Mouse (Mus musculus) adrenal gland, adult 2 months (tissue): ENCODE measurements around the gene Zc3hav1. TPM values are rescaled to one million over a fixed set of nuclear protein-coding genes. Genes with fewer than 3 reads are reported as not detected.
A peak's percentile ranks its signal among the peaks of the same experiment; 100 is the strongest.
"Not testable (repeated sequence)": the region's sequence is repeated elsewhere in the genome, so short reads cannot be mapped to it uniquely, and the experiment has no call there.

Source experiments
- DNase-seq: peaks from one replicate; pipeline ENCODE4 v3.0.0; 2021
- long read RNA-seq: library from polyadenylated mRNA; stranded (forward); transcript quantifications from one replicate; pipeline ENCODE4 v2.0.0, GENCODE M21; 2021
- polyA plus RNA-seq: library from polyadenylated mRNA; depleted of rRNA; stranded (reverse); fragments of >200 nt; gene quantifications from 2 replicates; pipeline ENCODE4 v1.2.3, GENCODE M21; 2012; rRNA removed
- total RNA-seq, 2 experiments: library from RNA; stranded (reverse); gene quantifications; 2 replicates each; pipeline ENCODE4 v1.2.3; 2021

Zc3hav1 gene
- total RNA-seq (10 to 100 TPM; 48.8 to 67.8 TPM), polyA plus RNA-seq (26.2 and 32.0 TPM in 2 replicates)
- long read RNA-seq, full-length matches to known transcripts, result 6 of 14 reads
- long read RNA-seq, partial matches to known transcripts, result 1 of 14 reads
- long read RNA-seq, other reads (novel, unspliced or antisense), result 7 of 14 reads

DNA sequence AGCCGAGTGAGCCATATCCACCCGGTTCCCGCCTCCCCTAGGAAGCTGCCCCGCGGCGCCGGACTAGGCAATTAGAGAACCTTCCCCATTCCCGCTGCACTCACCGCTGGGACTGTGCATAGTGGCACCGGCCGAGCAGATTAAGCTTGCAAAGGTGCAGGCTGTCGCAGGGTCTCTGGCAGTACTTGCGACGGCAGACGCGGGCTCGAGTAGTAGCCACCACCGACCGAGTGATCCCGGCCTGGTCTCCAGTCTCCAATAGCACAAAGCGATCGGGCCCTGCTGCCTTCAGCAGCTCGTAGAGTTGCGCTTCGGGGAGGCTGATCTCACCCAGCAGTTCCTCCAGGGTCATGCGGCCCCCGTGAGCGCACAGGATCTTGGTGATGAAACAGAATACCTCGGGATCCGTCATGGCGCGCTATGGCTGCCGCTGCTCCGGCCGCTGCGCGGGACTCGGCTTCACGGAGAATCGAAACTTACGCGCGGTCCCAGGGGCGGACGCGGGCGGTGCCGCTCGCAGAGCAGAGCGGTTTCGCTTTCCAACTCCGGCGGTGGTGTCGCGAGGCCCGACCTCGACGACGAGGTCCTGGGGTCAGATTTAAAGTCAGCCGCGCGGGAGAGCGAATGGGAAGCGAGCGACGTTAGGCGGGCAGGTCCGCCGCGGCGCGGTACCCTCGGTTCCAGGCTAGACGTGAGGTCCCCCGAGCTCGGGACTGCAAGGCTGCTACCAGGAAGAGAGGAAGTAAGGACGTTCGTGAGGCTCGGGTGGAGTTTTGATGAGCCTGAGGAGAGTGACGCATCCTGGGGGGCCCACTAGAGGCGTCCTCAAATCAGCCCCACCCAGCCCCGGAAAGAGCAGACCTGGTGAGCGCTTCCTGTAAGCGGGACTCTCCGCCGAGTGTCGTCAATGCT is at the start of gene Zc3hav1:
Zc3hav1 (minus strand) TSS at position 793 of the 912 bp plus-strand sequence.
- peak; percentile 93 for DNase-seq

DNA sequence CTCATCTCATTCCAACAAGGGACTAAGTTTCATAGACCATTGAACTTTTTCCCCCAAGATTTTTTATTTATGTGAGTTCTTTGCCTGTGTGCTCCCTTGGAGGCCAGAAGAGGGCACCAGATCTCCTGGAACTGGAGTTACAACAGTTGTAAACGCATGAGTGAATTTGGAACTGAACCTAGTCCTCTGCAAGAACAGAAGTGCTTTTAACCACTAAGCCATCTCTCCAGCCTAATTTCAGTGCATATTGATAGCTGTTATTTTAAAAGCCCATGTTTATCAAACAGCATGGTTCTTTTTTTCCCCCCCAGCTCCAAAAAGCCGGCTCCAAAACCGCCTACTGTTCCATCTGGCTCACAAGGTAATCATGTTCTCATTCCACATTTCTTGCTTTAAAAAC is 35.3 kb upstream of the Zc3hav1 start:
- DNase-seq, result no peak

DNA sequence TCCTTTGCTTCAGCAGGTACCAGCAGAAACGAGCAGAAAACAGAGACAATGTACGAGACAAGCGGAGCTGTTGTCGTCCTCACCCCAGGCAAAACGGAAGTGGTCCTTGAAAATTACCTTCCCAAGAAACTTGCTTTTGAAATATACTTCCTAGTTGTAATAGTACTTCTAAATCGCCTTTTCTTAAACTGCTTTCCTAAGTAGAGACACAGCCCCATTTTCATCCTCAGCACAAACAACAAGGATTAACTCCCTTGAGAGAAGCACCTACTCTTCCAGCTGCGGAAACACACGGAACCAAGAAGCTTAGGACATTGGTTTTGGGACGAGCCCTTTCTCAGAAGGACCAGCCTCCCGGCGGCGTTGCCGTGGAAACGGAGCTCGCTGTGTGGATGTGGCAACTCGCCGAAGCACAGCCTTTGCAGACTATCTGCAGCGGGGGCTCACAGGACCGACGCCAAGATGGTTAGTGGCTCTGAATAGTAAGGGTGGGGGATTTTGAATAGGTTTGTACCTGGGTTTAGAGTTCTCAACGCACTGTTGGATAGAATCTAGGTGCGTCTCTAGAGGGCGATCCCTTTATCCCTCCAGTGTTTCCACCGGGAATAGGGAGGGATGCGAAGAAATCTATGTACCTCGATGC is 26.8 kb upstream of the Zc3hav1 start, which contains the start of gene Ttc26:
Ttc26 (plus strand) TSS at position 341 of the 643 bp plus-strand sequence.
- DNase-seq, result peak; percentile 83

DNA sequence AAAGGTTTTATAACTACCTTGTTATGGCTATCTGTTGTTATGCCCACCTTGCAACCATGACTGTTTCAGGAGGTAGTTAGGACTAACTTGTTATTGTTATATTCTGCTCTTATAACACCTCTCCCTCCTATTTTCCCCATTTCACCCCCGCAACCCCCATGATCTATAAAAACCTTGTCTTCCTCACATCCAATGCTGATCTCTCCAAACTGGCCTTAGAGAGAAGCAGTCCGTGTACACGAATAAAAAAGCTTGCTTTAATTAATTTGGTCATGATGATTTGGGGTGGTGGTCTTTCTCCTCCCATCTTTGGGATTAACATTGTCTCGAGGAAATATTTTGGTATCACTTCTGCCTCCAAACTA is 26.3 kb upstream of the Zc3hav1 start:
- DNase-seq, result no peak

DNA sequence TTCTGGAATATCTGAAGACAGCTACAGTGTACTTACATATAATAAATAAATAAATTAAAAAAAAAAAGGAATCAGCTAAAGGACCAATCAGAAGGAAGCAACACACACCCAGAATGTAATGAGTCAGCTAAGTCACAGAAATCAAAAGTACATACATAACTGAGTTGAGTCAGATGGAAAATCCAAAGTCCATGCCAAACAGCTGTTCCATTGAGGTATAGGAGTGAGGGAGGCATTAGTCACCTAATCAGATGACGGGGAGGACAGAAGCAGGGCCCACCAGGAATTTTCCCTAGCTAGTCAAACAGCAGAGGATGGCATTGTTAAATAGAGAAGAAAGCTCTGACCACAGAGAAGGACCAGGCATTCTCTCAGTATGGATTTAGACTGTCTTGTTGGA is 19.9 kb upstream of the Zc3hav1 start:
- no peak for DNase-seq

DNA sequence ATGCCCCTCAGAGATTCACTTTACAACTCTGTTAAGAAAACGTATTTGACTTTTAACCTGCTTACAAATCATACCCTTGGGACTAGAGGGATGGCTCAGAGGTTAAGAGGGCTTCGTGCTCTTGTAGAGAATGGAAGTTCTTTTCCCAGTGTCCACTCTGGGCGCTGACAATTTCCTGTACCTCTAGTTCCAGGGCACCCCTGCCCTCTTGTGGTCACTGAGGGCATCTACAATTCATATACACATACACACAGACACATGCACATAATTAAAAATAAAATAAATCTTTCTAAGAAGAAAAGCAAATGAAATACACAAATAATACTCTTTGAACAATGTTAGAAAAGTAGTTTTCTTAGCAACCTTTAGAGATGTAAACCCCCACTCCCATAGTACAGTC is 15.5 kb upstream of the Zc3hav1 start:
- DNase-seq, result no peak

DNA sequence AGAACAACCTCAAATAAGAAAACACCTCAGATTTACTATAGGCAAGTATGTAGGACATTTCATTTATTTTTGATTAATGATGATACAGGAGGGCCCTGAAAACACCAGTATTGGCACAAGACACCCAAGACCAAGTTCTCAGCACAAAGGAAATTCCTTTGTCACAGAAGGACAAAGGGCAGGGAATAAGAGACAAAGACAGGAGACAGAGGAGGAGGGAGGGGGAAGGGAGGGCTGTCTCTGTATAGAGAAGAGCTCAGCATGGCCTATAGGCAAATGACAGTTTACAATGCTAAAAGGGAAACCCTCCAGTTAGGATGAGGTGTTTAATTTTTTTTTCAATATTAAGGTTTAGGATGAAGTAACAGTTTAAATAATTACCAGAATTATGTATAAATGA is 9.7 kb upstream of the Zc3hav1 start:
- DNase-seq, result no peak

DNA sequence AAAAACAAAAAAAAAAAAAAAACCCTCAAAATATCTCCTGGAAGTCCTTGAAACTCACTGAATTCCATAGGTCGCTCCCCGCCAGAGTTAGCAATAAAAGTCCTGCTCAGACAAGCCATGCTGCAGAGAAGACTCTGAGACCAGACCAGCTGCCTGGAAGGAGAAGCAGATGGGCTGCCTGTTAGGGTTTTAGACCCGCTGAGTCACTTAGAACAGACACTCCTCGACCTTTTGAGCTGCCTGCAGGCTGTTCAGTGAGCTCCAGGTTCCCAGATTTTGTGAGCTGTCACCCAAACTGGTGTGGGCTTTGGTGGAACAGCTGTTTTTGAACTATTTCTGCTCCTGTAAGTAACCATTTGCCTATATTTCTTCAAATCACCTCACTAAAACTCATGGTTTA is 9.0 kb upstream of the Zc3hav1 start:
- no peak for DNase-seq

DNA sequence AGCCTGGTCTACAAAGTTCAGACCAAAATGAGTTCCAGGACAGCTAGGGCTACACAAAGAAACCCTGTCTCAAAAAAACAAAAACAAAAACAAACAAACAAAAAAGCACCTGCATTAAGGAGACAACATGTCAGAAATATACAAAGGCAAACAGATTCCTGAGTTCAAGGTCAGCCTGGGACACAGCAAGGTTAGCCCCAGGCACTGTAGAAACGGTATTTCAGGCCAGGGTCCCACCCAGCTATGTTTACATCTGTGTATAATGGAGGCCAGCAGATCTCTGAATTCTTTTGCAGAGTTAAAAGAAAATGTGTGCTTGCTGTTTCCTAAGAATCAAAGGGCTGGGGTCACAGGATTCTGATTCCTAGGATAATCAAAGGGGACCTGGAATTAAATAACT is 7.5 kb upstream of the Zc3hav1 start:
- no peak for DNase-seq

DNA sequence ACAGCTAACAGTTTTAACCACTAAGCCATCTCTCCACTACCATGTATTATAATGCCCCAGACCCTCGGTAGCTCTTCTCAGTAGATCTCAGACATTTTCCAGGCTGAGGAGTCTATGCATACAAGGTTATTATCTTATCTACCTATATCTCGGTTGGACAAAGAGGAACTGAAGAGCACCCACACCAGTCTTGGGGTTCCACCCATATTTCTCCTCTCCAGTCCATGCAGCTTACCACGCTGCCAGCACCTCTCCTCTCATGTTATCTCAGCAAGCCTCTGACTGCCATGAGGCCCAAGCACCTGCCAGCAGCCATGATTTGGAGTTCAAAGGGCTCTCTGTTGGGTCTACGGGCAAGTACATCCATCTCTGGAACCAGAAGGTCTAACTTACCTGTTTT is 6.7 kb upstream of the Zc3hav1 start:
- DNase-seq, result no peak

DNA sequence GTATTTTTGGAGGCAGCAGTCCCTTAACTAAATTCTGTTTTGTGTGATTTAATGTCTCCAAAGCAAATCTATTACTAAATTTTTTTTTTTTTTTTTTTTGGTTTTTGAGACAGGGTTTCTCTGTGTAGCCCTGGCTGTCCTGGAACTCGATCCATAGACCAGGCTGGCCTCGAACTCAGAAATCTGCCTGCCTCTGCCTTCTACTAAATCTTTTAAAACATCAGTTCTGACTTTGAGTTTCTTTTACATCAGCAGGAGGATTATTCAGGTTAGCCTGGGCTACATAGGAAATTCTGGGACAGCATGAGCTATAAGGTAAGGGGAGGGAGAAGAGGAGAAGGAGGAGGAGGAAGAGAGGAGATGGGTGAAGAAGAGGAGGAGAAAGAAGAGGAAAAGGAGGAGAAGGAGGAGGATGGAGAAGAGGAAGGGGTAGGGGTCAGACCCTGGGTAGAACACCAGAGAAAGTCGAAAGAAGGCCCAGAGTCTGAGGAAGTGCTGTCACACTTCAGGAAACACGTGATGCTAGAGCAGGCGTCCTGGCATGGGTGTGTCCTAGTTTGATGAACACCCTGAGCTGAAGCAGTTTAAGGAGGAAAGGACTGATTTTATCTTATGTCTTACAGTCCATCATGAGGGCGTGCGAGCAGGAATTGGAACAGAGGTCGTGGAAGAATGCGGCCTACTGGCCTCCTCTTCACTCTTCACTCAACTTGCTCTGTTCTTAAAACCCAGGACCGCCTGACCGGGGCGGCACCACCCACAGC is 5.5 kb upstream of the Zc3hav1 start:
- DNase-seq, result no peak

DNA sequence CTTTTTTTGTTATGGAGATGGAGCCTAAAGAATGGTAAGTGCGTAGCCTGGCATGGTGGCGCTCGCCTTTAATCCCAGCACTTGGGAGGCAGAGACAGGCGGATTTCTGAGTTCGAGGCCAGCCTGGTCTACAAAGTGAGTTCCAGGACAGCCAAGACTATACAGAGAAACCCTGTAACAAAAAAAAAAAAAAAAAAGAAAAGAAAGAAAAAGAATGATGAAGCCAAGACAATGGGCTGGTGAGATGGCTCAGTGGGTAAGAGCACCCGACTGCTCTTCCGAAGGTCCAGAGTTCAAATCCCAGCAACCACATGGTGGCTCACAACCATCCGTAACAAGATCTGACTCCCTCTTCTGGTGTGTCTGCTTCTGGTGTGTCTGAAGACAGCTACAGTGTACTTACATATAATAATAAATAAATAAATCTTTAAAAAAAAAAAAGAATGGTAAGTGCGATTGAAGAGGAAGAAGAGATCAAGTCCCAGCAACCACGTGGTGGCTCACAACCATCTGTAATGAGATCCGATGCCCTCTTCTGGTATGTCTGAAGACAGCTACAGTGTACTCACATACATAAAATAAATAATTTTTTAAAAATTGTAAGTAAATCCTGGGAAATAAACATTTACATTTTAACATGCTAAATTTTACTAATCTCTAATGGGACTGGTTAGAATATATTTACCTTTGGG is 4.8 kb upstream of the Zc3hav1 start:
- DNase-seq, result not testable (repeated sequence)

DNA sequence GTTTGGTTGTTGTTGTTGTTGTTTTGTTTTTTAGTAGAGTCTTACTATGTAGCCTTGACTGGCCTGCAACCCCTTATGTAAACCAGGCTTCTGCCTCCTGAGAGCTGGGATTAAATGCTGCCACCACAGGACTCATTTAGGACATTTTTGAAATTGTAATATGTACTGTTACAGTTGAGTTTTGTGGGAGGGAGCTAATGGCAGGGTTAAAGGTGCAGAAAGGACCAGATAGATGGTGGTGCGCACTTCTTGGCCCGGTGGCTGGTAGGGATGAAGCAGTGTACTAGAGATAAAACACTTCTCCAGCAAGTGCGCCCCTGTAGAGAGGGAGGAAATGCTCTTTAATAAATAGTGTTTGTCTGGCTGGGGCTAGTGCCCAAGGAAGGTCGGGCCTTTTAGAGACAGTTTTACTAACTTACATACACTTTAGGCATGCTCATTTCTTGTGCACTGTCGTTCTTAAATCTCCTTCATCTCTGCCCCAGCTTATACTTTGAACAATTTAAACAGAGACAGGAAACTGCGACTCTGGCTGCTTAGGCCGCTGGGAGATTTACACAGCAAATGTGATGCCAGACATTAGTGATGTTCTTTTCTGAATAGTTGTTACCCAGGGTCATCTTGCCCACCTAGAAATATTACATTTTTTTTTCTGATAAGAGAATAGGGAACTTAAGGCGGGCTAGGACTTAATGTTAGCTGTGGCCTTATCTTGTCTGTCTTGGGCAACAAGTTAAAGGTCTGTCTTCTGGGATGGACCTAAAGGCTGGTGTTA is 4.0 kb upstream of the Zc3hav1 start:
- DNase-seq, result no peak

DNA sequence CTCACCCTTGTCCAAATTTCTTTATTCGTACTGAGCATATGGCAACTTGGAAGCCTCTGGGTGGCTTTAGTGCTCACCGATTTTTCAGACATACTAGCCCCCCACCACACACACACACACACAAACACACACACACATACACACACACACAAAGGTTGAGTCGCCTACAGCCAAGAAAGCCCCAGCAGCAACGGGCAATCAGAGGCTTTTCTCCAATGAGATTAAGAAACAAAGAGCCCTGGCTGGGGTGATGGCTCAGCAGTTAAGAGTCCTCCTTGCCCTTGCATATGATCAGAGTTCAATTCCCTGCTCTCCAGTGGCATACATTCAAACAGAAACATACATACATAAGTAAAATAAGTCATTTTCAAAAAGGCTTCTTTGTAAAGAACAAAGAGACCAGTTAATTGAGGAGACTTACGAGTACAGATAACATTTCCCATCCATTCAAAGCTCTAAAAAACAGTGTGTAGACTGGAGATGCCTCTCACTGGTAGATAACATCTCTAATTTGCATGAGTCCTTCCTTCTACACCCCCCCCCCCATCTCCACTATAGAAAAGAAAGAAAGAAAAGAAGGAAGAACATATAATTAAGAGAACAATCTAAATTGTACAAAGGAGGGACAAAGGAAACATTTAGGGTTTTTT is 3.3 kb upstream of the Zc3hav1 start:
- no peak for DNase-seq

DNA sequence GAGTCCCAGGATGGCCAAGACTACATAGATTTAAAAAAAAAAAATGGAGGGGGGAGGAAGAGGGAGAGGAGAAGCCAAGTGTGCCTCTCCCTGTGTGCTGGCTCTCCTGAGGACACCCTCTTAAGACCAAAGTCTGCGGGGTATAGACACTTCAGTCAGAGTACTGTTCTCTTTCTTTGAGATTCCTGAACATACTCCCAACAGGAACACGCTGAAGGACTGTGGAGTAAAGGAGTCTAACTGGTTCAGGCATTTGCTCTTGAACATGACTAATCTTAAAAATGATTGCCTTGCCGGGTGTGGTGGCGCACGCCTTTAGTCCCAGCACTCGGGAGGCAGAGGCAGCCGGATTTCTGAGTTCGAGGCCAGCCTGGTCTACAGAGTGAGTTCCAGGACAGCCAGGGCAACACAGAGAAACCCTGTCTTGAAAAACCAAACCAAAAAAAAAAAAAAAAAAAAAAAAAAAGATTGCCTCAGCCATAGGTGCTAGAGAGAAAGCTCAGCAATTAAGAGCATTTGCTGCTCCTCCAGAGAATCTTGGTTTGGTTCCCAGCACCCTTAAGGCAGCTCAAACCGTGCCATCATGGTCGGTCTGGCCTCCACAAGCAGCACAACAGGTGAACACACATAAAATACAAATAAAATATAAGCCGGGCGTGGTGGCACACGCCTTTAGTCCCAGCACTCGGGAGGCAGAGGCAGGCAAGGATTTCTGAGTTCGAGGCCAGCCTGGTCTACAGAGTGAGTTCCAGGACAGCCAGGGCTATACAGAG is 2.4 kb upstream of the Zc3hav1 start:
- not testable (repeated sequence) for DNase-seq

DNA sequence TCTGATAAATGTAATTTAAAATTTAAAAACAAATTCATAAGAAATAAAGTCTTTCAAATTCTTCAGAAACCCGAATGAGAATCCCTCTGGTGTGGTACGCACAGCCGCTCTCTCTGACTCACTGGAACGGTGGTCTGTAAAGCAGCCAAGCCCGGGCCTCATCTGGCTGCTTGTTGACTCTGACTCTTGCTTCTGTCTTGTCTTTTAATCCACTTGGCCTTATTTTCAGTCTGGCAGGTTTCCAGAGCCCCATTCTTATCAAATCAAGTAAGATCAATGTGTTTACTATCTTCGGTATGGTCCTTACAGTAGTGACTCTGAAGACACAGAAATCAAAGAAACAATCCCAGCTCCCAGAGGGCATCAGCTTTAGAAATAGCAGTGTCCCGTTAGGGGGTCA is 1.5 kb upstream of the Zc3hav1 start:
- peak; percentile 36 for DNase-seq

DNA sequence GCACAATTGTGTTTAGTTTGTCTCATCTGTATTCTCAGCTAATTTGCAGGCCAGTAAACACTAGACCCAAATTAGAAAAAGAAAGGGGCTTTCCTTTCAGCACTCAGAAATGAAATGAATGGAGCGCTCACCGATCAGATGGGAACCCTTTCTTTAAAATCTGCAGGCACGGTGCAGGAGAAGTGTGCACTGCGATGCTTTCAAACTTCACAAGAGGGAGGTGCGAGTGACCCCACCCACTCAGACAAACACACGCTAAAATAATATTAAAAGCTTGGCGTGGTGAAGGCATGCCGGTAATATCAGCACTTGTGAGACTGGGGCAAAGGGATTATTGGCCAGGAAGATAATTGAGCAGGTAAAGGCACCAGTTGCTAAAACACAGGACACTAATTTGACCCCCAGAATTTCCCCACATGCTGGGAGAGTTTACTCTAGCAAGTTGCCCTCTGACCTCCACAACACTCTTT is 986 bp upstream of the Zc3hav1 start:
- no peak for DNase-seq

DNA sequence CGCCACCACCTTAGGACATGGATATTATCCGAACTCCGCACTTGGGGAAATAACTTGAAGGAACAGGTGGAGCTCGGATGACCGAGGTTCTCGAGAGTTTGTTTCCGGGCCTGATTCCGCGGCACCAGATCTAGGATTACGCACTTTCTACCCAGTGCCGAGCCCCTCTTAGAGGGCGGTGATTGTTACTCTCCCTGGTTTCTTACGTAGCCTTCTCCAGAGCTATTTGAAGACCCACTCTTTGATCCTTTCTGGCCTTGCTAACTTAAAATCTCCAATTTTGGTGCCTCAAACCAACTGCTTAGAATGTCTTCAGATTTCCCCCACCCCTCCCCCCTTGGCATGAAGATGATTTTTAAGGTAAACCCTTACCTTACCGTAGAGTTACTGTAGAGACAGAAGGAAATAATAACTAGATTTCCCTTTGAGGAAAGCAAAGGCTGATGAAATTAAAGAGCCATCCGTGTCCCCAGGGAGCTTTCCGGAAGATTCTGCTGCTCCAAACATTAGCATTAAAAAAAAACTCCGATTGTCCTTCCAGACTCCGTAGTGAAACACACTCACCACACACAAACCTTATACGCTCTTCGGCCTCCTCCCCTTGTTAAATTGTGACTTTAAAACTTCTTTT is 435 bp upstream of the Zc3hav1 start:
- DNase-seq, result no peak

DNA sequence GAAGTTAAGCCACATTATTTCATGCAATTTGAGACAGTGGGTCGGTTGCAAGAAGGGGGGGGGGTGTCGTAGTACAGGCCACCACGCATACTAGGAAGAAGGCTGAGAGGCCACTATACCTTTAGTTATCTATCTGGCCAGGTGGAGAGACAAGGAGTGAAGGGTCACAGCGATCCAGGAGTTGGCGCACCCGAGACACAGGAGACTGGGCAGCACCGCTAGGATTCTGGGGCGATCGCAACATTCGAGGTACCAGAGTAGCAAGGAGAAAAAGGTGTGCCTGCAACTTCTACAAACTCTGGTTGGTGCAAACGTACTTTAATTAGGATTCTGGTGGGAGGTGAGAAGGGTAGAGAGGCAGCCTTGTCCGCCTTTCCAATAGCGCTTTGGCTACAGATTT is 1.2 kb downstream of the Zc3hav1 start:
- no peak for DNase-seq
